Mouse (Mus musculus) ovary, adult 18-20 months (tissue): ENCODE data around the gene Gm49353.

Experiments
- DNase-seq: peaks from one replicate; pipeline ENCODE4 v3.0.0; 2022; ENCODE audit warnings: low spot score, mixed read lengths

The Gm49353 gene

DNA sequence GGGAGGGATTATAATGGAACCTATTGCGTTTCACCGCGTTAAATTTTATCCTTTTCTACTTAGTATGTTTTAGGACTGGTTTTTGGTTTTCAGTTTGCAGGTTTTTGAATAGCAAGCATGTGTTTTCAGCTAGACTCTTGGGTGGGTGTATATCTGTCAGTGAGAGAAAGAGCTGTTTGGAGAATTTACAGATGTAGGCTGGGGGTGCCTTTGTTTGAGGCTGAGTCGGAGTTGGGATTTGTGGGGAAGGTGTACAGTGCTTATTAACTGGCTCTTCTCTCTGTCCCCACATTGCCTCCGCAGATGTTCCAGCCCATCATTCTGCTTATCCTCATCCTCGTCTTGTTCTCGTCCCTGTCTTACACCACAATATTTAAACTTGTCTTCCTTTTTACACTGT lies at the start of gene Gm49353:
TSS of gene Gm49353 (plus strand) at position 313 of the 400 bp plus-strand sequence.
- DNase-seq: no peak

DNA sequence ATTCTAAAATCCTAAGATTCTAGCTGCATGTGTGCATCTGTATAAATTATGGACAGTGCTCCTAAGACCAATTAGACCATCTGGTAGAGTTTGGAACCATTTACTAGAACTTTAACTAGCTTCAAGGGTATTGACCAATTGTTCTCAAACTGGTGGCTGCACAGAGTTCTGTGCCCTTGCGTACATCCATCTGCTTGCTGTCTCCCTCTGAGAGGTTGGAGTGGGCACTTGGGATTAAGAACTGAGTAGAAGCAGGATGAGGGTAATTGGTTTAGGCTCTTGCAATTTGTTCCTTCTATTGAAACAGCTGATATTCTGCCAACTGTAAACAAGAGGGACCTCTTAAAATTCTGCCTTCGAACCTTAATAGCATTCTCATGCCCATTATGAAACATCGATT lies 43.5 kb upstream of the Gm49353 start:
- DNase-seq: no peak

DNA sequence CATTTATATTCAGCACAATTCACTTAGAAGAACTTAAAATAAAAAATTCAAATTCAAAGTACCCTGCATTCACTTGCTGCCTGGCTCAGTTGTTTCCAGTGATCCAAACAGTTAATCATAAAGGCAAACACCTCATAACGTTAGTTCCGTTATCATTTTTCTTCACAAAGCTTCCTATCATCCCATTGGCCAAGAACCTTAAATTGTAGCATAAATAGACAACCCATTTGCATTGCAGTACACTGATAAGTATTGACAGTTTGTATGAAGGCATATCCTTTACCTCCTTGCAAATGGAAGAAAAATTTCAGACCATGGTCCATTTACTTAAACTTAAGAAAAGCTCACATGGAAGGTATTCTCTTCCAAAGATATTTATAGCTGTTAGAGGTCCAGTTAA lies 37.1 kb upstream of the Gm49353 start:
- no peak for DNase-seq

GRCm38 (mm10) chr10:29173778-29174177 lies 25.0 kb upstream of the Gm49353 start:
- DNase-seq: no peak

DNA sequence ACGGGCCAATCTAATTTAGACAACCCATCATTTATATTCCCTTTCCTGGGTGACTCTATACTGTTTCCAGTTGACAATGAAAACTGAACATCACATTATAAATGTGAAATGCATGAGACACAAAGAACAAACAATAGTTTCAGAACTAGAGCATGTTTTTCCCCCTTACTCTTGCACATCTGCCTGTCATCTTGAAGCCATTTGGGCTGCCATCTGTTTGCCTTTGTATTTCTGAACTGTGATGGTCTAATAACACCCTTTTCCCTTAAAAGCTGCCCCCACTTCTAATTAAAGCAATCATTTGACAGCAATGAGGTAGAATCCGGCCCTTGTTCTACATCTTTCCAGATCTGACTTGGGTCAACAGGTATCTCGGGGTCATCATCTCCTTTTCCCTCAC lies 23.1 kb upstream of the Gm49353 start:
- DNase-seq: no peak

- no peak for DNase-seq
Measured at GRCm38 (mm10) chr10:29176881-29177280, 21.9 kb upstream of the Gm49353 start.

GRCm38 (mm10) chr10:29178003-29178402 lies 20.8 kb upstream of the Gm49353 start:
- no peak for DNase-seq

DNA sequence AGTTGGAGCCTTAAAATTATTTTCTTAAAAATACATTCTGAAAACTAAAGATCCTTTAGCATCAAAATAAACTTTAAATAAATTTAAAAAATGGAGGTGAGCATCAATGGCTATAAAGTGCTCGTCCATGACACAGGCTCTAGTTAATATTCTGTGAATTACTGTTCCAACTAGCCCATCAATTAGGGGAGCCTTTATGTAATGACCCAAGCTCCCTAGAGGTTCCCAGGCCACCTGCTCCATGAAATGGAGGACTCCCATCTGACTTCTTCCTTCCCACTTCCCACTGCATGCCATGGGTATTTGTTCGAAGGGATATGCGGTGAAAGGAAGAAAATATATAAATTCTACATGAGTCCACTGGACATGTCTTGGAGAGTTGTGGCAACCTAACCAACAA lies 18.5 kb upstream of the Gm49353 start:
- no peak for DNase-seq

DNA sequence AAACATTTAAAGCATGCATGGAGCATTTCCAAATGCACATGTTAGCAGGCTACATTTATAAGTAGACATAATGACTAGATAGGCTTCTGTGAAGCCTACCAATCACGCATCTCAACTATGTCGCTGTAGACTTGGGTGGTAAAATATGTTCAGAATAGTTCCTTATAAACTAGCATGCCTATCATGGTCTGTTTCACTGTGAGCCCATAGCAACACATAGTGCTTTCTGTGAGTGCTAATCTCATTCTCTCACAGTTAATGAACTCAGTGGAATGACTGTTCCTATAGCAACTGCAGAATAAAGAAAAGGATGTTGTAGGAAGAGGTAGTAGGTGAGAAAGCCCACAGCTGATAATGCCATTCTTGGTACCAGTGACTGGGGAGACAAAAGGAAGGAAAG lies 17.7 kb upstream of the Gm49353 start:
- no peak for DNase-seq

GRCm38 (mm10) chr10:29193769-29194168 lies 5.0 kb upstream of the Gm49353 start:
- DNase-seq: no peak

DNA sequence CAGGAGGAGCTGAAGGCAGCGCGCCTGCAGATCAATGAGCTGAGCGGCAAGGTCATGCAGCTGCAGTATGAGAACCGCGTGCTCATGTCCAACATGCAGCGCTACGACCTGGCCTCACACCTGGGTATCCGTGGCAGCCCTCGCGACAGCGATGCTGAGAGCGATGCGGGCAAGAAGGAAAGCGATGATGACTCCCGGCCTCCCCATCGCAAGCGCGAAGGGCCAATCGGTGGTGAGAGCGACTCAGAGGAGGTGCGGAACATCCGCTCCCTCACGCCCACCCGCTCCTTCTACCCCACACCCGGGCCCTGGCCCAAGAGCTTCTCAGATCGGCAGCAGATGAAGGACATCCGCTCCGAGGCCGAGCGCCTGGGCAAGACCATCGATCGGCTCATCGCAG lies 1.9 kb upstream of the Gm49353 start:
- no peak for DNase-seq

DNA sequence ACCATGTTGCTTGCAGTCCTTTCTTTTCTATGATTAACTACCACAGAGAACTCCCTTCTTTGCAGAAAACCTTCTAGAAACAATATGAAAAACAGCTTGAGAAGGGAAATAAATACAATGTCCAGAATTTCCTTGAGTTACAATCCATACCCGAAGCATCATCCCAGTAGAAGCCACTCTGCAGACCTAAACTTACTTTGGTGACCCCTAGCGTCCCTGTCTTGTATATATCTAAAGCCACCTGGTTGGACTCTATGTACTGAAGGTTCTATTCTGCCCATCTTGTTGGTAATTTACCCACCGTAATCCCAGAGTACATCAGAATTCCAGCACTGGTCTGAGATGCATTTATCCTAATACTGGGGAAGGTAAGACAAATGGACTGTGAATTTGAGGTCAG lies 1.1 kb downstream of the Gm49353 start:
- DNase-seq: no peak

DNA sequence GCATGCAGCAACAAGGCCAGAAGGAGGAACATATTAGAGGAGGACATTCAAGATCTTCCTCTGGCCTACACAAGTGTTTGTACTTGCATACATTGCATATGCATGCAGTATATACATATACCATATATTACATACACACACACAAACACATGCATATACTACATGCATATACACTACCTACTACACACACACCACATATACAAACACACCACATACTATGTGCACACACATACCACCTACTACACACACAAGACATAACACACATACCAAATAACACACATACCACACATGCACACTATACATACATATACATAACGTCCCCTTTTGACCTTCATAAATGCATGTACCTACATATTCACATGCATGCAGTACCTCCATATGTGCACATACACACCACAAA lies 1.9 kb downstream of the Gm49353 start:
- DNase-seq: no peak

DNA sequence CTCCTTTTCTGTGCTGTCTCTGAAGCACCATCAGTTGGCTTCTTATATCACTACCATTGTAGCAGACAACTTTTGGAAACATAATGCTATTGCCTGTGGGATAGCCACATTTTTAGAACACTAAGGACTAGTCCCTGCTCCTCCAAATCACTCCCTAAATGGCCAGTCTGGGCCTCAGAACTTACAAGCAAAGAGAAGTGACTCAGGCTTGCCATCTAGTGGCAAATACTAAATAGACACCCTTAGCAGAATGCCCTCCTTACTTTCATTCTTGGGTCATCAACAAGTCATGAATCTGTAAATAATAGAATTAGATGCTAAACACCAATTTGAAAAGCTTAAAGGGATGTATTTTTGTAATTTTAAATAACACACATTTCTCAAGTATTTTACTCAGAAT lies 8.0 kb downstream of the Gm49353 start:
- no peak for DNase-seq

DNA sequence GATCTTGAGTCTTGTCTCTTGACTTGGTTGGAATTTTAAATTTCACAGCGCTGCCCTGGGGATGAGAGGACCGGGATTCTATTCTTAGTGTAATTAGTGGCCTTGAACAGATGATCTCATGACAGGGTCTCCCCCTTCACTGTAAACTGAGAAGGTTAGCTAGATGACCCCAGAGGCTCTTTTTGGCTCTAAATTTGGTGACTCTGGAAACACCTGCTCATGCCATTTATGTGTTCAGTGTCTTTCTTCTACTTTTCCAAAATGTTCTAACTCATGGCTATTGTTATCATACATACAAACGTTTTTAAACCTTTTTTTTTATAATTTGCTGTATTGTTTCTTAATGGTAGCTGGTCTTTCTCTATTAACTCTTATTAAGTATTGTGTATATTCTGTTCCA lies 10.0 kb downstream of the Gm49353 start:
- no peak for DNase-seq

DNA sequence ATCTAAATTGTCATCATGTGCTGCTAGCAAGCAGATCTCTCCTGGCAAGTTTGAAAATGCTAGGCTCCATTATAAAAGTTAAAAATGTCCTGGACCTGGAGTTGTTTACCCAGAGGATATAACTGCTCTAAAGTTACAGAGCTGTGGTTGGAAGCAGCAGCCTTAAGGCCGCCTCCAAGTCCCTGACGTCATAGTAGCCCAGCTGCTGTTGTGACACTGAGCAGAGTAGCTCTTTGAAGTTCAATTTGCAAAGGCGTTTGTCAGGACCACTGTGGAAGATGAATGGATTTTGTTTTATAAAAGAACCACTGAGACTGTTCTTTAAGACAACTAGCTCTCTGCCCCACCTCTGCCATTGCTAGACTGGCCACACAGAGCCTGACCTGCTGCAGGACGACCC lies 12.7 kb downstream of the Gm49353 start, which contains the start of gene 9330159F19Rik:
TSS of gene 9330159F19Rik (plus strand) at position 154 of the 400 bp plus-strand sequence.
- DNase-seq: no peak

DNA sequence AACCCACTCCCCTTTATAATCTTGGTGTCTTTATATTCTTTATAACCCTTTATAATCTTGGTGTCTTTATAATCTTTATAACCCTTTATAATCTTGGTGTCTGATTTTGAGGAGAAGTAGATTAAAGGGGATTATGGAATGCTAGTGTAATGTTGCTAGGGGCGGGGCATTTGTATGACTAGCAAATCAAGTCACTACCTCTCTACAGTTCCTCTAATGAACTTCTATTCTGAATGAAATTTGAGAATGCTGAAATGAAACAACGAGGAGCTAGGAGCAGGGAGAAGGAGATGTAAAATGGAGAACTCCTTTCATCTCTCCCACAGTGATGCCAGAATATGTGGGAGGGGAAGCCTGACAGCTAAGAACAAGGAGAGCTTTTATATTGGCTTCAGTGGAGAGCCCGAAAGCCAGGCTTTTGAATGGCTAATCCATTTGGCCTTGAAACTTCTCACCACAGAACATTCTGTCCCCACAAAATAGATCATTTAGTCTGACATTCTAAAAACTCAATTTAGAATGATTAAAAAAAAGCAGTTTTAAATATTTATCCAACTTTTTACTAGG lies 14.9 kb downstream of the Gm49353 start:
- peak; percentile 4 for DNase-seq

DNA sequence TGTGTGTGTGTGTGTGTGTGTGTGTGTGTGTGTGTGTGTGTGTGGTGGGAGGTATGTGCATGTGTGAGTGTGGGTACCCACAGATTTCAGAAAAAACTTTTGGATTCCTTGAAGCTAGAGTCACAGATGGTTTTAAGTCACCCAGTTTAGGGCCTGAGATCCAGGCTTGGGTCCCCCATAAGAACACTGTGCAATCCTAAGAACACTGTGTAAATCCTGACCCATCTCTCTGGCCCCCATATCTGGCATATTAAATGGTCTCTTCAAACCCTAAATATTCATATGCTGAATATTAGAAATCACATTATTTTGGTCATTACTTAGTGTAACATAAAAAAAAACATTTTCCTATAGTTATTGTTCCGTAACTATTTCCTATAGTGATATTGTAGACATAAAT lies 18.2 kb downstream of the Gm49353 start:
- DNase-seq: no peak

GRCm38 (mm10) chr10:29217451-29217850 lies 18.7 kb downstream of the Gm49353 start:
- no peak for DNase-seq

- DNase-seq: no peak
Measured at GRCm38 (mm10) chr10:29225329-29225728, 26.6 kb downstream of the Gm49353 start.

DNA sequence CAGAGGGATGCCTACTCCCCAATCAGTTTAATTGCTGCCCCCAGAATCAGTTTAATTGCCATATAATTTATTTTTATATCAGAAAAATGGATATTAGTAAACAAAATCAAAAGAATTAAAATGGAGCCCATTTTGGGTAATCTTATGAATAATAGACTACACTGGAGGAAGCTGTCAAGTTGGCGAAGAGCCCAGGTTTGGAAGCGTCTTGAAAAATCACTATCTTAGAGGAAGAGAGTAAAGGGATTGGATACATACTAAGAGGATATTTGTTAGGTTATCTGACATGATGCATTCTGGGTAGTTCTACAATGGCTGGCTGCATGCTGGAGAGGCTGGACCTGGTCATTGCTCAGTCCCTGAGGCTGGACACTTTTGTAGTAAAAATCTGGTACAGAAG lies 32.5 kb downstream of the Gm49353 start:
- DNase-seq: no peak
